In the genomic region with DNA sequence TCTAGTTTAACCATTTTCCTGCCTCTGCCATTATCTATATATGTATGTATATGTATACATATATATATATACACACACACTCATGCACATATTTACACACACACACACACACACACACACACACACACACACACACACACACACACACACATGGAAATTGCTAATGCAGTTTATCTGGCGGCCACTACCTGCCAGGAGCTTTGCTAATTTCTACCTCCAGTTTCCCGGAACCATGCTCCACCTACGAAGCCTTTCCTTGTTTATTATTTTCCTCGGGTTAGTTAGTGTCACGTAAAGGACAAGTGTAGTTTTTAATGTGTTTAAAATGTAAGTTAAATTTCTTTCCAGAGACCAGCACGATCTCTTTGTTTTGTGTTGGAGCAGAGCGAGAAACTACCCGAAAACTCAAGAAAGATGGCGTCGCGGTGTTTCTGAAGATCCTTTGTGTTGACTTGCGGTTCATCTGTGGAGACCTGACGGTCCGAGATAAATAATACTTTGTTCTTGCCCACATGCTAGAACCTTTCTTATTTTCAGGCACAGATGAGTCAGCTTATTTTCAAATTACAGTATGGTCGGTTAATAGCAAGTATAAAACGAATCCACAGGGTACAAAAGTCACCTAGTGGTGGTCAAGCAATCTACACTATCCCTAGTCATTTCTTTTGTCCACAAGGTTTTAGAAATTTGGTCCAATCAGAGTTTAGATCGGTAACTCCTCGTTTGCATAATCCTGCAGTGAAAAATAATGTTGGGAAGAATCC, we compare ENCODE assay signal across 8 mouse cellular contexts. TPM values are rescaled to one million over a fixed set of nuclear protein-coding genes. Genes with fewer than 3 reads are reported as not detected.
DNase-seq lines count a peak whose midpoint lies in the region; ATAC-seq lines count a peak whose summit lies in the region.

No protein-coding gene starts in this region.

- peak overlapping the region; percentile 70 for H3K4me2 ChIP-seq in embryonic facial prominence, embryonic 14.5 days (ENCODE audit: low read depth, low read length)
- peak overlapping the region; percentile 85 for H3K4me2 ChIP-seq in hindbrain, embryonic 12.5 days (replicated peaks)
- peak overlapping the region; percentile 82 for H3K4me2 ChIP-seq in liver, embryonic 15.5 days

- peak; percentile 45 for ATAC-seq in embryonic facial prominence, embryonic 14.5 days (ENCODE audit: low read depth)
- ATAC-seq in hindbrain, embryonic 12.5 days (ENCODE audit: low FRiP score), result peak; percentile 46
- no peak; the same call in 1 of the 2 replicates for ATAC-seq in liver, embryonic 15.5 days (ENCODE audit: insufficient read depth)

- 3% methylated on average over 18 of the region's 18 CpGs for WGBS in embryonic facial prominence, embryonic 14.5 days
- WGBS in hindbrain, embryonic 12.5 days, result 4% methylated on average over 18 of the region's 18 CpGs
- 1% methylated on average over 18 of the region's 18 CpGs for WGBS in liver, embryonic 15.5 days (ENCODE audit: insufficient replicate concordance)

- no peaks in the 10 kb centered on the region for H3K36me3 ChIP-seq in embryonic facial prominence, embryonic 14.5 days (ENCODE audit: control insufficient read depth, insufficient read depth, low read length)
- H3K36me3 ChIP-seq in hindbrain, embryonic 12.5 days, result no peaks in the 10 kb centered on the region
- no peaks in the 10 kb centered on the region for H3K36me3 ChIP-seq in liver, embryonic 15.5 days (replicated peaks)

- H3K4me1 ChIP-seq in embryonic facial prominence, embryonic 14.5 days (ENCODE audit: control insufficient read depth, insufficient read depth, low read length), result no peaks in the 10 kb centered on the region
- no peaks in the 10 kb centered on the region for H3K4me1 ChIP-seq in hindbrain, embryonic 12.5 days
- H3K4me1 ChIP-seq in liver, embryonic 15.5 days (replicated peaks), result peaks cover 43% of the 10 kb centered on the region

- peak overlapping the region; percentile 98 for H3K27ac ChIP-seq in embryonic facial prominence, embryonic 14.5 days (replicated peaks; ENCODE audit: low read depth, low read length)
- peak overlapping the region; percentile 98 for H3K27ac ChIP-seq in hindbrain, embryonic 12.5 days
- peak overlapping the region; percentile 98 for H3K27ac ChIP-seq in liver, embryonic 15.5 days (replicated peaks)

- peak overlapping the region; percentile 42 for H3K4me3 ChIP-seq in embryonic facial prominence, embryonic 14.5 days (ENCODE audit: low read depth, low read length)
- H3K4me3 ChIP-seq in hindbrain, embryonic 12.5 days, result peak overlapping the region; percentile 42
- peak overlapping the region; percentile 54 for H3K4me3 ChIP-seq in liver, embryonic 15.5 days (replicated peaks)

- peak overlapping the region; percentile 63 for H3K9ac ChIP-seq in embryonic facial prominence, embryonic 14.5 days (ENCODE audit: low read depth, low read length)
- H3K9ac ChIP-seq in hindbrain, embryonic 12.5 days, result peak overlapping the region; percentile 53
- H3K9ac ChIP-seq in liver, embryonic 15.5 days, result peak overlapping the region; percentile 61

- peak; percentile 41 for DNase-seq in adrenal gland, adult 2 months
- DNase-seq in adrenal gland, adult 8-10 months, result no peak
- peak; percentile 37 to 57 for DNase-seq in spleen, postnatal 10 days (ENCODE audit: low spot score in 2 of 2)
- DNase-seq in spleen, adult 12 weeks (ENCODE audit: low spot score), result no peak
- peak; percentile 91 for DNase-seq in embryonic facial prominence, embryonic 14.5 days (ENCODE audit: low spot score)
- peak; percentile 91 for DNase-seq in retina, postnatal 1 day

- H3K9me3 ChIP-seq in embryonic facial prominence, embryonic 14.5 days (ENCODE audit: control insufficient read depth, low read length), result no peaks in the 10 kb centered on the region
- H3K9me3 ChIP-seq in hindbrain, embryonic 12.5 days (replicated peaks), result no peaks in the 10 kb centered on the region
- no peaks in the 10 kb centered on the region for H3K9me3 ChIP-seq in liver, embryonic 15.5 days (replicated peaks)

- no peaks in the 10 kb centered on the region for H3K27me3 ChIP-seq in embryonic facial prominence, embryonic 14.5 days (replicated peaks; ENCODE audit: control insufficient read depth, insufficient read depth, low read length)
- H3K27me3 ChIP-seq in hindbrain, embryonic 12.5 days, result no peaks in the 10 kb centered on the region
- no peaks in the 10 kb centered on the region for H3K27me3 ChIP-seq in liver, embryonic 15.5 days

RNA-seq across cellular contexts. Expression of gene Hist1h3e, which starts 0.7 kb away (rescaled TPM):
- total RNA-seq in adrenal gland, adult 2 months (2021), result 10 to 100 TPM; 41.4 to 51.2 TPM
- polyA plus RNA-seq in adrenal gland, adult 2 months (2012; rRNA removed), result 12.8 and 14.0 TPM in 2 replicates
- total RNA-seq in adrenal gland, adult 8-10 months (2022), result 10 to 100 TPM; 48.1 to 62.5 (median 53.5) TPM
- 4.4 and 6.1 TPM in 2 replicates for polyA plus RNA-seq in embryonic facial prominence, embryonic 14.5 days (2014; fragmentation: Nextera tagmentation; extraction: Ambion mirVana)
- polyA plus RNA-seq in hindbrain, embryonic 12.5 days (2016; fragmentation: Nextera tagmentation; extraction: Ambion mirVana), result 4.4 and 5.6 TPM in 2 replicates
- polyA plus RNA-seq in liver, embryonic 15.5 days (2015; fragmentation: Nextera tagmentation; extraction: Ambion mirVana), result 2.7 and 4.4 TPM in 2 replicates

RNA-seq across cellular contexts. Expression of gene Hist1h2ae, which starts 8.1 kb away (rescaled TPM):
- 1 to 10 TPM; 2.7 to 4.9 TPM for total RNA-seq in adrenal gland, adult 2 months (2021)
- 0.90 and 3.7 TPM in 2 replicates for polyA plus RNA-seq in adrenal gland, adult 2 months (2012; rRNA removed)
- total RNA-seq in adrenal gland, adult 8-10 months (2022), result 1 to 10 TPM; 4.5 to 9.9 (median 6.6) TPM
- polyA plus RNA-seq in embryonic facial prominence, embryonic 14.5 days (2014; fragmentation: Nextera tagmentation; extraction: Ambion mirVana), result 93.4 and 108 TPM in 2 replicates
- polyA plus RNA-seq in hindbrain, embryonic 12.5 days (2016; fragmentation: Nextera tagmentation; extraction: Ambion mirVana), result 67.4 and 81.6 TPM in 2 replicates
- 75.0 and 100 TPM in 2 replicates for polyA plus RNA-seq in liver, embryonic 15.5 days (2015; fragmentation: Nextera tagmentation; extraction: Ambion mirVana)

RNA-seq across cellular contexts. Expression of gene Hist1h2bg, which starts 8.3 kb away (rescaled TPM):
- 10 to 100 TPM; 41.1 to 60.2 TPM for total RNA-seq in adrenal gland, adult 2 months (2021)
- polyA plus RNA-seq in adrenal gland, adult 2 months (2012; rRNA removed), result 25.3 and 27.0 TPM in 2 replicates
- 10 to 100 TPM; 55.2 to 81.2 (median 75.0) TPM for total RNA-seq in adrenal gland, adult 8-10 months (2022)
- 5.1 and 5.3 TPM in 2 replicates for polyA plus RNA-seq in embryonic facial prominence, embryonic 14.5 days (2014; fragmentation: Nextera tagmentation; extraction: Ambion mirVana)
- polyA plus RNA-seq in hindbrain, embryonic 12.5 days (2016; fragmentation: Nextera tagmentation; extraction: Ambion mirVana), result 4.8 and 7.1 TPM in 2 replicates
- 10.0 and 11.6 TPM in 2 replicates for polyA plus RNA-seq in liver, embryonic 15.5 days (2015; fragmentation: Nextera tagmentation; extraction: Ambion mirVana)

RNA-seq across cellular contexts. Expression of gene Hist1h1d, which starts 9.8 kb away (rescaled TPM):
- total RNA-seq in adrenal gland, adult 2 months (2021), result 1 to 10 TPM; 2.4 to 3.4 TPM
- not detected in 2 replicates for polyA plus RNA-seq in adrenal gland, adult 2 months (2012; rRNA removed)
- total RNA-seq in adrenal gland, adult 8-10 months (2022), result 1 to 10 TPM; 2.2 to 3.9 (median 3.1) TPM
- 0.60 TPM in 2 replicates for polyA plus RNA-seq in embryonic facial prominence, embryonic 14.5 days (2014; fragmentation: Nextera tagmentation; extraction: Ambion mirVana)
- polyA plus RNA-seq in hindbrain, embryonic 12.5 days (2016; fragmentation: Nextera tagmentation; extraction: Ambion mirVana), result 0.23 and 0.39 TPM in 2 replicates
- polyA plus RNA-seq in liver, embryonic 15.5 days (2015; fragmentation: Nextera tagmentation; extraction: Ambion mirVana), result 1.1 TPM in 2 replicates

RNA-seq across cellular contexts. Expression of gene Hist1h2bf, which starts 11.1 kb away (rescaled TPM):
- 10 to 100 TPM; 17.9 to 21.6 TPM for total RNA-seq in adrenal gland, adult 2 months (2021)
- polyA plus RNA-seq in adrenal gland, adult 2 months (2012; rRNA removed), result 0.80 and 5.5 TPM in 2 replicates
- 10 to 100 TPM; 18.7 to 29.5 (median 23.2) TPM for total RNA-seq in adrenal gland, adult 8-10 months (2022)
- 3.6 and 4.1 TPM in 2 replicates for polyA plus RNA-seq in embryonic facial prominence, embryonic 14.5 days (2014; fragmentation: Nextera tagmentation; extraction: Ambion mirVana)
- polyA plus RNA-seq in hindbrain, embryonic 12.5 days (2016; fragmentation: Nextera tagmentation; extraction: Ambion mirVana), result 4.4 and 7.2 TPM in 2 replicates
- polyA plus RNA-seq in liver, embryonic 15.5 days (2015; fragmentation: Nextera tagmentation; extraction: Ambion mirVana), result 4.0 and 6.7 TPM in 2 replicates

Comparison
In these comparisons a context has a peak if more than half of its experiments do, and no peak if none do; other contexts are left out.
1. DNase-seq: peak in adrenal gland, adult 2 months (single experiment), spleen, postnatal 10 days (2 of 2), embryonic facial prominence, embryonic 14.5 days (single experiment) and retina, postnatal 1 day (single experiment); none in adrenal gland, adult 8-10 months (single experiment) and spleen, adult 12 weeks (single experiment).
2. RNA of gene Hist1h2ae, which starts 8.1 kb away (polyA plus RNA-seq): 93.4 to 108 TPM in embryonic facial prominence, embryonic 14.5 days, 75.0 to 100 TPM in liver, embryonic 15.5 days and 67.4 to 81.6 TPM in hindbrain, embryonic 12.5 days; 0.90 to 3.7 TPM in adrenal gland, adult 2 months; every median in the first group is over 10 times any median in the second.
3. Peak in every context shown above with its lines, with median percentiles within 50 percentile points of each other: H3K27ac ChIP-seq, H3K4me2 ChIP-seq, H3K4me3 ChIP-seq and H3K9ac ChIP-seq.